Mouse (Mus musculus) E14TG2a.4 (cell line): Measurements from ENCODE around the gene Smim24.

ENCODE experiments used
- CTCF ChIP-seq: conservative IDR thresholded peaks from 2 replicates; pipeline ENCODE4 v1.5.1; 2014; ENCODE audit warnings: low read length
- POU5F1 ChIP-seq: IDR thresholded peaks from 2 replicates; pipeline ENCODE4 v1.6.1; 2014; ENCODE audit warnings: low read length, borderline replicate concordance

DNA sequence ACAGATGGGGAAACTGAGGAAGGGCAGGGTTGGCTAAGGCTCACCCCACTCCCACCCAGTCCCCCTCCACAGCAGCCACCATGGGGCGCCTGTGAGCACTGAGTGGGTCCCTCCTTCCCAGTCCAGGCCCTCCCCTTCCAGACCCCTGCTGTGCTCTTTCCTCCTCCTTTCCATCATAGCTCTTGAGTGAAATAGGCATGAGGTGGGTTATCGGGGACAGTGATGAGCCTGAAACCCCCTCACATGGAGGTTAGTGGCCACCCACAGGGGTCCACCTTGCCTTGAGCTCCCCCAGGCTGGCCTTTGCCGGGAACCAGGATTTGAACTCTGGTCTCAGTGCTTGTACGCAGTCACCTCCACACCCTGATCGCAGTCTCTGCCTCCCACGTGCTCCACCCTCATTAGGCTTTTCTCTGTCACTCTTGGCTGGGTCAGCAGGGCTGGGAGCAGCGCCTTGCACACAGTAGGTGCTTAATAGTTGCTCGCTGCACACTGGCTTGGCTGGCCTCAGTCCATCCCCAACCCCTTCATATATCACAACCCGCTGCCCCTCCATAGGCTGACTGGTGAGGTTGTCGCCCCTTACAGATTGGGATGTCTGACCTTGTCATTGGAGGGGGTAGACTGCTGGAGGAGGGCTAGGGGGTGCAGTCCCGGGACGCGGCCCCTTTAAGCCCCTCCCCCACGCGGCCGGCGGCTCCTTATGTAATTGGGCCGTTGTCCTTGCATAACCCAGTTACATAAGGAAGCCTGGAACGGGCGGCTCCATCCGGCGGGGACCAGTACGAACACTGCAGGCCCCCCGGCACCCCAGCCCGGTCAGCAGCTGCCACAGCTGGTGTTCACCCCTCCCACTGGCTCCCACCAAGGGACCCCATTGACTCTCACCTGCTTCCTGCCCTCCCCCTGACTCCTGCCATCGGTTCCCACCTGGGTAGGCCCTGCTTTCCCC lies 20.7 kb downstream of the Smim24 start:
- TF ChIP-seq CTCF (no peak), POU5F1 (no peak)
